Mouse (Mus musculus) C2C12 (cell line): ENCODE data around the gene Adgrd1. TPM values are rescaled to one million over a fixed set of nuclear protein-coding genes. Genes with fewer than 3 reads are reported as not detected.

Experiments used
- H3K27me3 ChIP-seq: one replicate; pipeline ENCODE4 v1.6.1; 2011; ENCODE audit not compliant: control insufficient read depth, insufficient read depth, insufficient read length
- H3K36me3 ChIP-seq: one replicate; pipeline ENCODE4 v1.6.1; 2011; ENCODE audit not compliant: control insufficient read depth, insufficient read depth
- H3K4me3 ChIP-seq: one replicate; pipeline ENCODE4 v1.5.1; 2011; ENCODE audit warnings: mild to moderate bottlenecking, control low read depth; ENCODE audit not compliant: poor library complexity, insufficient read depth, severe bottlenecking
- H3K79me2 ChIP-seq: one replicate; pipeline ENCODE4 v1.6.1; 2011; ENCODE audit not compliant: control insufficient read depth, insufficient read depth
- H3K79me3 ChIP-seq: one replicate; pipeline ENCODE4 v1.6.1; 2011; ENCODE audit warnings: low read depth, control low read depth
- H3ac ChIP-seq: one replicate; pipeline ENCODE3; 2011; ENCODE audit warnings: low read depth; ENCODE audit not compliant: control insufficient read depth, insufficient read length
- CEBPB ChIP-seq: IDR thresholded peaks from one replicate; pipeline ENCODE4 v1.6.1; 2011; ENCODE audit warnings: low read depth, mild to moderate bottlenecking, control low read depth, moderate library complexity
- CTCF ChIP-seq: IDR thresholded peaks from one replicate; pipeline ENCODE4 v1.5.1; 2011; ENCODE audit not compliant: control insufficient read depth, insufficient read depth, insufficient read length
- FOSL1 ChIP-seq: IDR thresholded peaks from one replicate; pipeline ENCODE4 v1.8.0; 2011; ENCODE audit warnings: mild to moderate bottlenecking, low read length; ENCODE audit not compliant: poor library complexity, insufficient read depth, severe bottlenecking
- MAX ChIP-seq: IDR thresholded peaks from one replicate; pipeline ENCODE4 v1.6.1; 2011; ENCODE audit warnings: mild to moderate bottlenecking, control low read depth
- MYOD1 ChIP-seq: IDR thresholded peaks from one replicate; pipeline ENCODE4 v1.6.1; 2011; ENCODE audit warnings: low read depth; ENCODE audit not compliant: control insufficient read depth, insufficient read length
- MYOG ChIP-seq: IDR thresholded peaks from one replicate; pipeline ENCODE4 v1.6.1; 2011; ENCODE audit not compliant: control insufficient read depth, insufficient read length; ENCODE audit errors: extremely low read depth
- USF1 ChIP-seq: IDR thresholded peaks from one replicate; pipeline ENCODE4 v1.6.1; 2011; ENCODE audit warnings: low read depth, mild to moderate bottlenecking, control low read depth, moderate library complexity
- polyA plus RNA-seq: library from polyadenylated mRNA; unstranded; fragments of >200 nt; fragmentation: generic; extraction: Trizol; gene quantifications from one replicate; pipeline ENCODE4 v1.2.1, GENCODE M21; 2012; ENCODE audit warnings: missing spikeins

Adgrd1 gene
- polyA plus RNA-seq, 1 experiment = 0.04 TPM

- no peaks in the 10 kb centered on the region for H3K36me3 ChIP-seq
- H3K79me3 ChIP-seq = no peaks in the 10 kb centered on the region
- no peak overlapping the region for H3K4me3 ChIP-seq
- H3K79me2 ChIP-seq = no peaks in the 10 kb centered on the region
- TF ChIP-seq MYOG = no peak
- TF ChIP-seq MYOD1 = no peak
- no peak for TF ChIP-seq USF1
- TF ChIP-seq MAX = peak; percentile 19
- peak; percentile 96 for TF ChIP-seq CTCF
- no peak for TF ChIP-seq FOSL1
- H3ac ChIP-seq = no peak overlapping the region
- H3K27me3 ChIP-seq = peaks cover 9% of the 10 kb centered on the region
Measured at GRCm38 (mm10) chr5:129177697-129178511, 81.4 kb downstream of the Adgrd1 start.

- Histone ChIP-seq H3K79me3 (no peaks in the 10 kb centered on the region), H3K36me3 (no peaks in the 10 kb centered on the region), H3K27me3 (peaks cover 9% of the 10 kb centered on the region), H3ac (no peak overlapping the region), H3K4me3 (no peak overlapping the region), H3K79me2 (no peaks in the 10 kb centered on the region)
- TF ChIP-seq MYOD1 (no peak), CEBPB (no peak), FOSL1 (no peak), CTCF (no peak), MAX (no peak), MYOG (no peak), USF1 (no peak)
Measured at GRCm38 (mm10) chr5:129179356-129179755, 82.8 kb downstream of the Adgrd1 start.

- Histone ChIP-seq H3K27me3 (peaks cover 9% of the 10 kb centered on the region), H3K79me2 (no peaks in the 10 kb centered on the region), H3K79me3 (no peaks in the 10 kb centered on the region), H3K36me3 (no peaks in the 10 kb centered on the region), H3ac (no peak overlapping the region), H3K4me3 (no peak overlapping the region)
- no peak for TF ChIP-seq MAX
- TF ChIP-seq FOSL1 = no peak
- TF ChIP-seq USF1 = no peak
- no peak for TF ChIP-seq CTCF
- TF ChIP-seq CEBPB = no peak
- TF ChIP-seq MYOG = no peak
- no peak for TF ChIP-seq MYOD1
Measured at GRCm38 (mm10) chr5:129179995-129180714, 83.6 kb downstream of the Adgrd1 start.

GRCm38 (mm10) chr5:129180715-129181228, 84.2 kb downstream of the Adgrd1 start:
- TF ChIP-seq USF1 (no peak), MYOD1 (no peak), MYOG (no peak), CEBPB (no peak), CTCF (no peak), MAX (no peak), FOSL1 (no peak)
- H3K27me3 ChIP-seq = peaks cover 9% of the 10 kb centered on the region
- H3ac ChIP-seq = no peak overlapping the region
- no peak overlapping the region for H3K4me3 ChIP-seq
- no peaks in the 10 kb centered on the region for H3K79me3 ChIP-seq
- no peaks in the 10 kb centered on the region for H3K36me3 ChIP-seq
- H3K79me2 ChIP-seq = no peaks in the 10 kb centered on the region

DNA sequence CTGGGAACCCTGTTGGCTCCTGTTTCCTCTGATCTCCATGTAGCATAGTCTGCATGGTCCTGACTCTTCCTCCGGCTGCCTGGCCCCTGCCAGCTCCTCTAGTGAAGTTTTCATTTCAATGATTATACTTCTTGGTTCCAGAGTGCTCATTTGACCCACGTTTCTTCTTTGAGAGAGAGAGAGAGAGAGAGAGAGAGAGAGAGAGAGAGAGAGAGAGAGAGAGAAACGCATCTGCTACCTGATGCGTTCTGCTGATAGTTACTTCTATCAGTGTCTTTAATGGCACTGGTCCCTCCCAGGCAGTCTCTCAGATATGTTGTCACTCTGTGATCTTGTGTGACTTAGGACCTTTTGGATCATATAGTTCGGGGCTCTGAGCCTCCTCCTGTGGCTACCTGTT, 84.9 kb downstream of the Adgrd1 start:
- Histone ChIP-seq H3K27me3 (peaks cover 5% of the 10 kb centered on the region), H3K79me2 (no peaks in the 10 kb centered on the region), H3K36me3 (no peaks in the 10 kb centered on the region), H3K79me3 (no peaks in the 10 kb centered on the region), H3ac (no peak overlapping the region), H3K4me3 (no peak overlapping the region)
- TF ChIP-seq MYOD1 (no peak), CTCF (no peak), FOSL1 (no peak), USF1 (no peak), CEBPB (no peak), MYOG (no peak)

- no peak for TF ChIP-seq MYOD1
- no peak for TF ChIP-seq MYOG
- no peak for TF ChIP-seq FOSL1
- no peak for TF ChIP-seq CEBPB
- no peak for TF ChIP-seq CTCF
- TF ChIP-seq MAX = no peak
- no peak for TF ChIP-seq USF1
- no peak overlapping the region for H3ac ChIP-seq
- H3K79me2 ChIP-seq = no peaks in the 10 kb centered on the region
- H3K27me3 ChIP-seq = no peaks in the 10 kb centered on the region
- no peaks in the 10 kb centered on the region for H3K36me3 ChIP-seq
- H3K79me3 ChIP-seq = no peaks in the 10 kb centered on the region
- no peak overlapping the region for H3K4me3 ChIP-seq
Measured at GRCm38 (mm10) chr5:129182554-129182953, 86.0 kb downstream of the Adgrd1 start.
